Mouse (Mus musculus) lung, embryonic 16.5 days (tissue): ENCODE results near the gene Map3k7cl. TPM values are rescaled to one million over a fixed set of nuclear protein-coding genes. Genes with fewer than 3 reads are reported as not detected.

Experiments
- ATAC-seq: fragments of 200-750 bp; cut with Nextera tagmentation; 2 replicates; pipeline ENCODE4 v1.8.0; 2017; ENCODE audit warnings: low read depth, mild to moderate bottlenecking, moderate library complexity
- H3K27ac ChIP-seq: fragments of 300-500 bp; sonication (generic); 2 replicates; pipeline ENCODE4 v1.5.1; 2014; ENCODE audit warnings: mild to moderate bottlenecking, control low read depth, low read length
- H3K27me3 ChIP-seq: fragments of 300-500 bp; sonication (generic); 2 replicates; pipeline ENCODE4 v1.6.1; 2014; ENCODE audit warnings: low read depth, low read length, mixed read lengths; ENCODE audit not compliant: control insufficient read depth, insufficient read depth
- H3K36me3 ChIP-seq: fragments of 300-500 bp; sonication (generic); 2 replicates; pipeline ENCODE4 v1.6.1; 2014; ENCODE audit warnings: low read length; ENCODE audit not compliant: control insufficient read depth, insufficient read depth
- H3K4me1 ChIP-seq: fragments of 300-500 bp; sonication (generic); replicated peaks from 2 replicates; pipeline ENCODE4 v1.6.1; 2014; ENCODE audit warnings: low read length, mixed read lengths; ENCODE audit not compliant: control insufficient read depth, insufficient read depth
- H3K4me2 ChIP-seq: fragments of 300-500 bp; sonication (generic); 2 replicates; pipeline ENCODE4 v1.6.1; 2014; ENCODE audit warnings: low read depth, low read length, control low read depth
- H3K4me3 ChIP-seq: fragments of 300-500 bp; sonication (generic); 2 replicates; pipeline ENCODE4 v1.5.1; 2014; ENCODE audit warnings: mild to moderate bottlenecking, low read length, control low read depth
- H3K9ac ChIP-seq: fragments of 300-500 bp; sonication (generic); 2 replicates; pipeline ENCODE4 v1.6.1; 2014; ENCODE audit warnings: low read length, control low read depth
- H3K9me3 ChIP-seq: fragments of 300-500 bp; sonication (generic); 2 replicates; pipeline ENCODE4 v1.6.1; 2016; ENCODE audit warnings: low read length; ENCODE audit not compliant: control insufficient read depth
- WGBS: fragments of 180-500 bp; shearing (Covaris S2); extraction: QIAGEN DNeasy Blood & Tissue Kit; methylation state at CpG from one replicate; pipeline ENCODE4 v1.1.7; 2014; 5-methylcytosine and 5-hydroxymethylcytosine counted together
- polyA plus RNA-seq: library from polyadenylated mRNA; unstranded; fragments of >200 nt; fragmentation: Nextera tagmentation; extraction: Ambion mirVana; gene quantifications from 2 replicates; pipeline ENCODE4 v1.2.1, GENCODE M21; 2015

Map3k7cl gene
- polyA plus RNA-seq, 1 experiment from 2014 or later: 0.82 TPM

DNA sequence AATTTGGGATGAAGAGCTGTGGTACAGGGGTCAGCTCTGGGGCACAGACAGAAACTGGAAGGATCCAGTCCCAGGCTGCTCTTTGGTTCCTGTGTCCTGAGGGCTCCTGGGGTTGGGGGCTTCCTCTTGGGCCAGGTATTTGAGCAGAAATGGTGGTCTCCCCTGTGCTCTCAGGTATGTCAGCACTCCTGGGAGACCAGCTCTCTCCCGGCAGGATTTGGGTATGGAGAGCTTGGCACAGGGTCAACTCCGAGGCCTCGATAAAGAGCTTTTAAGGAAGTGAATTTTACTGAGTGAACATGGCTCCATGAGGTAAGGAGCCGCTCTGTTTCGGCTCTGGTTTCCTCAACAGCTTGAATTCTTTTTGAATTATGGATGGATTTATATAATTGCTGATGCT is 70.8 kb downstream of the Map3k7cl start:
- no peak overlapping the region for H3K27ac ChIP-seq
- H3K4me1 ChIP-seq: no peaks in the 10 kb centered on the region
- H3K4me2 ChIP-seq: no peak overlapping the region
- no peak overlapping the region for H3K9ac ChIP-seq
- no peaks in the 10 kb centered on the region; the same call in 1 of the 2 replicates for H3K36me3 ChIP-seq
- peaks cover 5% of the 10 kb centered on the region for H3K9me3 ChIP-seq
- WGBS: 81% methylated on average over 5 of the region's 5 CpGs
- H3K4me3 ChIP-seq: no peak overlapping the region
- ATAC-seq: no peak
- H3K27me3 ChIP-seq: no peaks in the 10 kb centered on the region

DNA sequence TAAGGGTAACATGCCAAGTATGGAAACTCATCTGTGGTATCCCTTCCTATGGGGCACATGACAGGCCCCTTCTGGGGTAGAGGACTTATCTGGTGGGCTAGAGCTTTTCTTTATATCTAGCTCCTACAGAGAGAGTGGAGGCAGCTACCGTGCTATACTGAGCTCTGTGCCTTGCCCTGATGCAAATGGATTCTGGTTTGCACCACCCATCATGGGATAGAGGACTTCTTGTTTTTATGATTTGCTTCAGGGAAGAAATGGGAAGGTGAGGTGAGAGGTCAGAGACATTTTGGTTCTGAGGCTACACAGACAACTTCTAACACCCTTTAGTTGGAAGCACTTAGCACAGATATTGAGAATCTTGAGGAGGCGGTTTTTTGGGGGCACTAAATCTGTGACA is 71.8 kb downstream of the Map3k7cl start:
- H3K4me1 ChIP-seq: no peaks in the 10 kb centered on the region
- H3K4me2 ChIP-seq: no peak overlapping the region
- H3K9me3 ChIP-seq: peaks cover 5% of the 10 kb centered on the region
- no peaks in the 10 kb centered on the region for H3K27me3 ChIP-seq
- no peak overlapping the region for H3K4me3 ChIP-seq
- no peak for ATAC-seq
- 79% methylated on average over 2 of the region's 2 CpGs for WGBS
- H3K9ac ChIP-seq: no peak overlapping the region
- H3K36me3 ChIP-seq: no peaks in the 10 kb centered on the region; the same call in 1 of the 2 replicates
- no peak overlapping the region for H3K27ac ChIP-seq

DNA sequence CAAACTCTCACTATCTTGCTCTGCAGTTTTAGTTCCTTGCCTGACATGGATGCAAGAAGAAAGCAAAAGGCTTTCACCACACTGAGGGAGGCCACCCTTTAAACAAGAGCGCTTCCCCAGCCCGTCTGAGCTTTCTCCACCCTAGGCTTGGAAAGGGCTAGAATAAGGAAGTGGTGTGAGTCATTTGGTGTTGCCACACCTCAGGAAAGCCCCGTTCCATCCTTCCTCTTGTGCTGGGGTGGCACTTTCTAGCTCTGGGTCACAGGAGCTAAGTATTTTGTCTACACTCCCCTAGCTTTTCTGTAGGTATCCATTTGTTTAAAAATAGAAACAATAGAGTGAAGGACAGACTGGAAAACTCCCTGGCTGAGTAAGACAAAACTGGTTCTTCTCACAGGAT is 72.2 kb downstream of the Map3k7cl start:
- ATAC-seq: no peak
- H3K4me2 ChIP-seq: no peak overlapping the region
- no peak overlapping the region for H3K27ac ChIP-seq
- 72% methylated on average over 3 of the region's 3 CpGs for WGBS
- H3K27me3 ChIP-seq: no peaks in the 10 kb centered on the region
- no peaks in the 10 kb centered on the region for H3K4me1 ChIP-seq
- no peak overlapping the region for H3K4me3 ChIP-seq
- H3K9me3 ChIP-seq: peaks cover 5% of the 10 kb centered on the region
- no peaks in the 10 kb centered on the region; the same call in 1 of the 2 replicates for H3K36me3 ChIP-seq
- no peak overlapping the region for H3K9ac ChIP-seq

DNA sequence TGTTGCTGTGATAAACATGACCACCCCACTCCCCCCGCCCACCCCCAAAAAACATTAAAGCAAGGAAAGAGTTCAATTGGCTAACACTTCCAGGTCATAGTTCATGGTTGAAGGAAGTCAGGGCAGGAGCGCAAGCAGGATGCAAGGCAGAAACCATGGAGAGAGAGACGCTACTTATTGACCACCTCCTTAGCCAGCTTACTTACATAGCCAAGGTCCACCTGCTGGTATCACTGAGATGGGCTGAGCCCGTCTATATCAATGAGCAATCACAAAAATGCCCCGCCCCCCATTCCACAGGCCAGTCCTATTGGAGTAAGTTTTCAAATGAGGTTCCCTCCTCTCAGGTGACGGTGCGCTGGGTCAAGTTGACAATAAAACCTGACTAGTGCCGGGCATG is 72.7 kb downstream of the Map3k7cl start:
- 90% methylated on average over 8 of the region's 8 CpGs for WGBS
- no peak for ATAC-seq
- H3K27me3 ChIP-seq: no peaks in the 10 kb centered on the region
- no peak overlapping the region for H3K9ac ChIP-seq
- no peak overlapping the region for H3K4me2 ChIP-seq
- H3K4me1 ChIP-seq: no peaks in the 10 kb centered on the region
- peaks cover 5% of the 10 kb centered on the region for H3K9me3 ChIP-seq
- no peak overlapping the region for H3K27ac ChIP-seq
- no peaks in the 10 kb centered on the region; the same call in 1 of the 2 replicates for H3K36me3 ChIP-seq
- H3K4me3 ChIP-seq: no peak overlapping the region

DNA sequence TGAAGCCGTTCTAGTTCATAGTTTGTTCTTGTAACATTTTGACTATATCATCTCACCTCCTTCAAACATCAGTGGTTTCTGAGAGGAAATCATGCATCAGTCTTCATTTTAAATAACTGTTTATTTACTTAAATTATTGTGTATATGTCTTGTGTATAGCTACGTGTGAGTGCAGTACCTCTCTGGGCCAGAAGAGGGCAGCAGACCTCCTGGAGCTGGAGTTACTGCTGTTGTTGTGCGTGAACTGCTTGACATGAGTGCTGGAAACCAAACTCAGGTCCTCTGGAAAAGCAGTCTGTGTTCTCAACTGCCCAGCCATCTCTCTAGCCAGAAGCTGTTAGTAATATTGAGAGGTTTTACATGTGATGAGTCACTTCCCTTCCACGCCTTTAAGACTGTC is 73.6 kb downstream of the Map3k7cl start:
- no peak overlapping the region for H3K4me3 ChIP-seq
- H3K27ac ChIP-seq: no peak overlapping the region
- H3K9ac ChIP-seq: no peak overlapping the region
- no peaks in the 10 kb centered on the region for H3K4me1 ChIP-seq
- H3K4me2 ChIP-seq: no peak overlapping the region
- no peak for ATAC-seq
- 89% methylated on average over 4 of the region's 4 CpGs for WGBS
- H3K27me3 ChIP-seq: no peaks in the 10 kb centered on the region
- H3K9me3 ChIP-seq: peaks cover 5% of the 10 kb centered on the region
- no peaks in the 10 kb centered on the region; the same call in 1 of the 2 replicates for H3K36me3 ChIP-seq

DNA sequence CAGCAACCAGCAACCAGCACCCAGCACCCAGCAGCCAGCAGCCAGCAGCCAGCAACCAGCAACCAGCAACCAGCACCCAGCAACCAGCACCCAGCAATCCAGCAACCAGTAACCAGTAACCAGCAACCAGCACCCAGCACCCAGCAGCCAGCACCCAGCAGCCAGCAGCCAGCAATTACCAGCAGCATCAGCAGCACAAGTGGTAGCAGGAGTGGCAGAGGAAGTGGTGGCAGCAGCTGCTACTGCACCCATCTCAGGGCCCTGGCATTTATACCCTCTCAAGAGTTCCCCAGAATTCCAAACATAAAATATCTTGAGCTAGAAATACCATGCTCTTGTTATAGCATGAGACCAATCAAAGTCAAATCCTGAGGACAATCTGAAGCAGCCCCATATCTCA is 81.6 kb downstream of the Map3k7cl start:
- Histone ChIP-seq H3K36me3 (no peaks in the 10 kb centered on the region), H3K27ac (no peak overlapping the region), H3K4me3 (no peak overlapping the region), H3K9ac (no peak overlapping the region), H3K4me1 (no peaks in the 10 kb centered on the region), H3K9me3 (no peaks in the 10 kb centered on the region), H3K27me3 (no peaks in the 10 kb centered on the region), H3K4me2 (no peak overlapping the region)
- ATAC-seq: no peak

DNA sequence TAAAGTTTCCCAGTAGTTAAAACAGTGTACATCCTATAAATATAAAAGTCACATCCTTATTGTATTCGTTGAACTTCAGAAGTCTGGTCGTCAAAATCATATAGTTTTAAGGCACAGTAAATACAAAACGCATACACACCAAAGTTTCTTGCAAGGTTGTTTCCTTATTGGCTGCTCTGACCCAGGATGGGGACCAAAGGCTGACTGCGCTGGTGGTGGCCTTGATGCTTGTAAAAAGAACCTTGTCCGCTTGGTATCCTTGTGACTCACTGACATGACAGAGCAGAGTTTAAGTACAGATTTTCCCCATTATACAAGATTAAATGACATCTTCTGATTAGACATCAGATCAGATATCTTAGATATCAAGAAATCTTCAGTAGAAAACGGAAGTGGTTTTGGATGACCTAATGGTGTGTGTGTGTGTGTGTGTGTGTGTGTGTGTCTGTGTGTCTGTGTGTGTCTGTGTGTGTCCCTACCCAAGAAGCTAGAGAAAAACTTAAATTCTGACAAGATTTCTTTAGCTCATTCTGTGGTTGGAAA is 82.2 kb downstream of the Map3k7cl start:
- Histone ChIP-seq H3K27me3 (no peaks in the 10 kb centered on the region), H3K9ac (no peak overlapping the region), H3K4me1 (no peaks in the 10 kb centered on the region), H3K27ac (no peak overlapping the region), H3K4me3 (no peak overlapping the region), H3K36me3 (no peaks in the 10 kb centered on the region), H3K4me2 (no peak overlapping the region), H3K9me3 (no peaks in the 10 kb centered on the region)
- ATAC-seq: no peak
- 82% methylated on average over 6 of the region's 6 CpGs for whole genome bisulfite sequencing

DNA sequence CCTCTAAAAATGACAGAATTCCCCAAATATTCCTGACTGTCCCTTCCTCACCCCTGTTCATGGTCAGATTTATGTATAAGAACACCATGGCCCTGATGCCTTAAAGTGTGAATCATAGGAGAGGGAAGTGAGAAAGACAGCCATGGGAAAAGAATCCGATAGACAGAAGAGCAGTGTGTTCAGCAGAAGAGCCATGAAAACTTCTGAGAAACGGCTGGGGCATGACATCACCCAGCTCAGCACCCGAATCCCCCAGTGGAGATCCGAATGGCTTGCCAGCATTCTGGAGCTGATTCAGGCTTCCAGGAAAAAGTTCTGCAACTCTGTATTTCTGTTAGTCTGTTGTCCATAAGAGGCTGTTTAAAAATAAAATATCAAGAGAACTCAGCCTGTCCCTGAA is 82.7 kb downstream of the Map3k7cl start:
- Histone ChIP-seq H3K4me3 (no peak overlapping the region), H3K27me3 (no peaks in the 10 kb centered on the region), H3K4me2 (no peak overlapping the region), H3K9ac (no peak overlapping the region), H3K9me3 (no peaks in the 10 kb centered on the region), H3K27ac (no peak overlapping the region), H3K4me1 (no peaks in the 10 kb centered on the region), H3K36me3 (no peaks in the 10 kb centered on the region)
- ATAC-seq: no peak
- 43% methylated on average over 4 of the region's 4 CpGs for WGBS

DNA sequence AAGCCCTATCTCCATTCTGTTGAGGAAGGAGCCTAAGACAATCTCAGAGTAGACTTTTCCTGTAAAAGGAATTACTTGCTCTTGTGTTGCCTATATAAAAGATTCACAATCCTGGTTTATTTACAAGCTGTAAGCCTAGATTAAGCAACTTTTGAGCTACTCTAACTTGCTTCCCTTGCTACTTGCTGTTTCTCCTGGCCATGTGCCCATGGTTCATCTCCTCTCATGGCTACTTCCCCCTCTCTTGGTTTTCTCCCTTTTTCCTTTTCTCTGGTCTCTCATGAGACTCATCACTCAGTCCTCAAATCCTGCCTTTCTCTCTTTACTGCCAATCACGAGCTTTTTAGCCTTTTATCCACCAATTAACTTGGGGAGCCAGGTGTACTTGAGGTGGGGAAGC is 85.0 kb downstream of the Map3k7cl start:
- no peak overlapping the region for H3K4me3 ChIP-seq
- H3K36me3 ChIP-seq: no peaks in the 10 kb centered on the region
- 38% methylated on average over 1 of the region's 1 CpGs for WGBS
- H3K4me1 ChIP-seq: no peaks in the 10 kb centered on the region
- H3K4me2 ChIP-seq: no peak overlapping the region
- H3K27me3 ChIP-seq: no peaks in the 10 kb centered on the region
- H3K27ac ChIP-seq: no peak overlapping the region
- no peak for ATAC-seq
- no peak overlapping the region for H3K9ac ChIP-seq
- no peaks in the 10 kb centered on the region for H3K9me3 ChIP-seq

DNA sequence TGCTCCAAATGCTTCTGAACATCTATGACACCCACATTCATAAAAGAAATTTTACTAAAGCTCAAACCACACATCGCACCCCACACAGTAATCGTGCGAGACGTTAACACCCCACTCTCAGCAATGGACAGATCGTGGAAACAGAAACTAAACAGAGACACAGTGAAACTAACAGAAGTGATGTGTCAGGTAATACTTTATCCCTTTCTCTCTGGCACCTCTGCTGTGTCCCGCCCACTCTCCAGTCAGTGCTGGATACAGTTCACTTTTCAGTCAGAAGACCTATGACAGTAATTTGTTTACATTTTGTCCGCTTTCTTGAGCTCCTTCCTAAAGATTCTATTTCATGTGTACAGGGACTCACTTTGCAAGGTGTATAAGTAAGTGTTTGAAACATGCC is 89.1 kb downstream of the Map3k7cl start:
- no peak for ATAC-seq
- no peaks in the 10 kb centered on the region for H3K9me3 ChIP-seq
- 79% methylated on average over 7 of the region's 7 CpGs for WGBS
- H3K36me3 ChIP-seq: no peaks in the 10 kb centered on the region
- H3K9ac ChIP-seq: no peak overlapping the region
- no peak overlapping the region for H3K4me2 ChIP-seq
- no peak overlapping the region for H3K27ac ChIP-seq
- no peaks in the 10 kb centered on the region for H3K27me3 ChIP-seq
- no peaks in the 10 kb centered on the region for H3K4me1 ChIP-seq
- H3K4me3 ChIP-seq: no peak overlapping the region
